Mouse (Mus musculus) heart, adult 18-20 months (tissue): ENCODE results near the gene Zbtb18. TPM values are rescaled to one million over a fixed set of nuclear protein-coding genes. Genes with fewer than 3 reads are reported as not detected.

Experiments
- DNase-seq, 2 experiments: peaks; one replicate each; pipeline ENCODE4 v3.0.0; 2021 to 2022; ENCODE audit warnings: mixed read lengths in 1 of 2
- total RNA-seq, 2 experiments: library from RNA; stranded (reverse); gene quantifications; 2 replicates each; pipeline ENCODE4 v1.2.3; 2021

Zbtb18 gene
- total RNA-seq, 2 experiments from 2014 or later, result 42.2 to 49.5 TPM

GRCm38 (mm10) chr1:177483612-177484011 is 41.5 kb downstream of the Zbtb18 start:
- DNase-seq, result no peak

- no peak for DNase-seq
Measured at GRCm38 (mm10) chr1:177484280-177484679, 42.1 kb downstream of the Zbtb18 start.

DNA sequence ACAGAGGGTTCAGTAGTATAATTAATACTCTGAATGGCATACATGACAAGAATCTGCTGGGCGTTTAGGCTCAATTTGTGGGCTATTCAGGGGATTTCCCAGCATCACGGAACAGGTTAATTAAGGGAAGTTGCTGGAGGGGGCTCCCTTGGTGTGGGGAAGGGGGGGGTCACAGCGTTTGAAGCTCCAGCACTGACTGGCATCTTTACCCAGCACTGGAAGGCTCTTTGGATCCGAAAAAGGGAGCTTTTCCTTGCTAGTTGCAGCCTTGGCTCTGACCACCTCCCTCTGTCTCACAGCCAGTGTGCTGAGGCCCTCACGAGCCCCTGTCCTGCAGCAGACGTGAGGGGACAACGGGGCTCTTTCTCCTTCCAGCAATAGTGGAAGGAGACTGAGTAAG is 42.5 kb downstream of the Zbtb18 start:
- no peak for DNase-seq

- peak; percentile 12 to 59 for DNase-seq
Measured at GRCm38 (mm10) chr1:177489844-177490243, 47.7 kb downstream of the Zbtb18 start.

DNA sequence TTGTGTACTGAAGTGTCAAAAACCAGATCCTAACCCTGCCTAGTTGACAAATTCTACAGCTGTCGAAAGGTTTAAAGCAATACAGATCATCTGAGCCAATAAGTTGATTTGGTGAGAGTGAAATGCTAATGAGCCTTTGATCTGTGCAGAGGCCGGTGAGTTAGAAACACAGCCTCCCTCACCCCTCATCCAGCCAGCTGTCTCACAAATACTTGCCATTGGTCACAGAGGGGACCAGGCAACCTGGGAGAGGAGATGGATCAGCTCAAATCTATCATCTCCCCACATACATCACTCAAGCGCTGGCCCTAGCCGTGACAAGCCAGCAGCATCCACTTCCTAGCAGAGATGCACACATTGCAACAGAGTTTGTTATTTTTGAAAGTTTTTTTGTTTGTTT is 48.7 kb downstream of the Zbtb18 start:
- no peak for DNase-seq

DNA sequence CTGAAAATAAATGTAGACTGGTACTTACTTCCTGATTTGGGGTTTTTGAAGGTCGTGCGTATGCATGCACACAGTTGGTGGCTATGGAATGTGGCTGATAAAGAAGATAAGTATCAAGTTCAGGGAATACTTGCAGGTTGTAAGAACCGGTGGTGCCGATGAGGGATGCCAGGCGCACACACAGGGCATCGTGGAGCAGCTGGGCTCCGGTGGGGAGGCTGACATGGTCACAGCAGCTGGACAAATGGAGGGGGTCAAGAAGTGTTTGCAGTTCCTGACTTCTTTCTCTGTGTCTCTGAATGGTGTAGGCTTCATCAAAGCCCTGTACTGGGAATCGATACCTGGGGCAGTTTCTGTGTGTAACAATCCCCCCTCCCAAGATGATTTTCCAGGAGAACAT is 49.1 kb downstream of the Zbtb18 start:
- DNase-seq, result no peak

GRCm38 (mm10) chr1:177494306-177494705 is 52.2 kb downstream of the Zbtb18 start:
- DNase-seq, result no peak

GRCm38 (mm10) chr1:177494913-177495542 is 52.9 kb downstream of the Zbtb18 start:
- DNase-seq, result no peak

Other genes with a start within 250 kb of the Zbtb18 start
- 10 to 100 TPM; 16.9 to 19.8 TPM for gene Akt3, start 184.1 kb upstream of the Zbtb18 start, total RNA-seq